Mouse (Mus musculus): ENCODE results near the gene Atp6v0a1. TPM values are rescaled to one million over a fixed set of nuclear protein-coding genes. Genes with fewer than 3 reads are reported as not detected.

The Atp6v0a1 gene
- polyA plus RNA-seq, 1 experiment: 45.0 TPM

DNA sequence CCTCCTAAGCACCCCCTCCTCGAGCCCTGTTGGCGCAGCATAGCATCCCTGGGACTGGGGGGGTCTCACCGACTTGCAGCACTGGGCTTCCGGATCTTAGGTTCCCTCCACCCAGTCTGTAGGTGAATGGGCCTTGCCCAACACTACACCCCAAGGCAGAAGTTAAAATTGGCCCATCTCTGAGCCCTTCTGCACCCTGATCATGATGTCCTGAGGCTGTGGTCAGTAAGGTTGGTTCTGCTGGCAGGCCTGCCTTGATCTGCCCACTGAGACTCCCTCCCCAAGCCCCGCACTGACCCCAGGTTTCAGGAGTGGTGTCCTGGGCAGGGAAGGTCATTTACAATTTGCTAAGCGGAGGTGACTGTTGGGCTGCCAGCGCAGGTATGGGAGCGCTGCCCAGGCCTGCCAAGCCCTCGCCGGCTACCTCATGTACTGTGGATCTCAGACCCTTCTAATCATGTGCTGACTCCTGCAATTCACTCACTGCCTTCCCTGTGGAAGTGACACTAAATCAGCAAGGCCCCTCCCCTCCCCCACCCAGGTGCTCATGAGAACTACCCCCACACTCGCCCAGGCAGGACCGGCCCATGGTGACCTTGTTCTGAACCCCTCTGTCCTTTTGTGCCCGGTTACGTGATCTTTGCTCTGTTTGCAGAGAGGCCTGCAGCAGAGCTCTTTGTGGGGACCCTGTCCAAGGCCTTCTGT is 53.9 kb downstream of the Atp6v0a1 start:
- TF ChIP-seq REST (IDR thresholded peaks at IDR 0.05; ENCODE audit: insufficient read depth, insufficient read length) (no peak), SRF (IDR thresholded peaks at IDR 0.05; ENCODE audit: control insufficient read depth, insufficient read length, low read depth) (no peak), POLR2AphosphoS2 (IDR thresholded peaks at IDR 0.05; ENCODE audit: insufficient read length, low read depth) (no peak), MYOG (IDR thresholded peaks at IDR 0.05; ENCODE audit: control insufficient read depth in 1 of 3, insufficient read depth in 1 of 3, insufficient read length in 2 of 3, low read depth in 2 of 3) (no peak), USF1 (IDR thresholded peaks at IDR 0.05; ENCODE audit: low read depth) (no peak), CEBPB (IDR thresholded peaks at IDR 0.05; ENCODE audit: insufficient read depth, poor library complexity, severe bottlenecking) (no peak), MAX (IDR thresholded peaks at IDR 0.05; ENCODE audit: low read depth) (no peak), E2F4 (IDR thresholded peaks at IDR 0.05; ENCODE audit: insufficient read depth) (no peak), TCF12 (IDR thresholded peaks at IDR 0.05; ENCODE audit: insufficient read depth, poor library complexity, severe bottlenecking) (no peak), POLR2A (IDR thresholded peaks at IDR 0.05; ENCODE audit: insufficient read length, low read depth) (no peak), MYOD1 (IDR thresholded peaks at IDR 0.05; ENCODE audit: control insufficient read depth in 1 of 3, insufficient read length in 2 of 3, low read depth in 2 of 3) (no peak), TCF3 (IDR thresholded peaks at IDR 0.05; ENCODE audit: insufficient read length, low read depth) (no peak)
- Histone ChIP-seq H3ac (ENCODE audit: control insufficient read depth, insufficient read length) (peak overlapping the region; percentile 7), H3K4me2 (ENCODE audit: low read depth) (peak overlapping the region; percentile 43), H3K36me3 (ENCODE audit: control insufficient read depth, insufficient read depth) (no peaks in the 10 kb centered on the region), H3K79me2 (ENCODE audit: control insufficient read depth, insufficient read depth) (no peaks in the 10 kb centered on the region), H3K4me3 (no peak overlapping the region), H3K27me3 (ENCODE audit: control insufficient read depth, insufficient read depth, insufficient read length) (no peaks in the 10 kb centered on the region)

DNA sequence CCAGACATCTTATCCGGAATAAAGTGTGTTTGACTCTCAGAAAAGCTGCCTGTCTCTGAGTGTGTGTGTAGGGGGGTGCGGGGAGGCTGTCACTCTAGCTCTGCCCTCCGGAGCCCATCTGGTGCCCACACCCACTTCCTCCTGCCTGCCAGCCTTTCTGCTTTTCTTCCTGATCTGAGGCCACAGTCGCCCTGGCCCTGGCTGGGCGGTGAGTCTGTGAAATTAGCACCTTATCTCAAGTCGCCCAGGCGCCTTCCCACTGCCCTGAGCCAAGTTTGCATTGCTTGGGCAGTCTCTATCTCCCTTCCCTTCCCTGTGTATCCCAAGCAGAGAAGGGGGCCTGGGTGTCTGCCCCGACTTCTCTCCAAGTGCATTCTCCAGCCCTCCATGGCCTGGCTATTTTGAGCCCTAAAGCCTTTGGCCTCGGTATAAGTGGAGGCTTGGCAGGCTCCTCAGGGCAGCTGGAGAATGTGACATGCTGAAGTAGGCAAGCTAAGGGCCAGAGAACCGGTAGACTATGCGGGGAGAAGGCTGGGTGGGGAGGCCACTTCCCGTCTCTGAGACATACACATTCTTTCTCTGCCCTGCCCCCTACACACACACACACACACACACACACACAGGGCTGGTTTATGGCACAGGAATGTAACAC is 54.5 kb downstream of the Atp6v0a1 start:
- peak overlapping the region; percentile 43 for H3K4me2 ChIP-seq (ENCODE audit: low read depth)
- no peaks in the 10 kb centered on the region for H3K36me3 ChIP-seq (ENCODE audit: control insufficient read depth, insufficient read depth)
- peak overlapping the region; percentile 7 for H3ac ChIP-seq (ENCODE audit: control insufficient read depth, insufficient read length)
- H3K4me3 ChIP-seq: no peak overlapping the region
- no peaks in the 10 kb centered on the region for H3K79me2 ChIP-seq (ENCODE audit: control insufficient read depth, insufficient read depth)
- H3K27me3 ChIP-seq (ENCODE audit: control insufficient read depth, insufficient read depth, insufficient read length): no peaks in the 10 kb centered on the region
- peak; percentile 9 to 64 (median 58) for TF ChIP-seq MYOG (IDR thresholded peaks at IDR 0.05; ENCODE audit: control insufficient read depth in 1 of 3, insufficient read depth in 1 of 3, insufficient read length in 2 of 3, low read depth in 2 of 3)
- TF ChIP-seq MAX (IDR thresholded peaks at IDR 0.05; ENCODE audit: low read depth): no peak
- TF ChIP-seq REST (IDR thresholded peaks at IDR 0.05; ENCODE audit: insufficient read depth, insufficient read length): no peak
- TF ChIP-seq CEBPB (IDR thresholded peaks at IDR 0.05; ENCODE audit: insufficient read depth, poor library complexity, severe bottlenecking): no peak
- TF ChIP-seq POLR2AphosphoS2 (IDR thresholded peaks at IDR 0.05; ENCODE audit: insufficient read length, low read depth): no peak
- peak in 2 of 3 experiments; percentile 19 to 69 for TF ChIP-seq MYOD1 (IDR thresholded peaks at IDR 0.05; ENCODE audit: control insufficient read depth in 1 of 3, insufficient read length in 2 of 3, low read depth in 2 of 3)
- peak; percentile 48 for TF ChIP-seq TCF12 (IDR thresholded peaks at IDR 0.05; ENCODE audit: insufficient read depth, poor library complexity, severe bottlenecking)

DNA sequence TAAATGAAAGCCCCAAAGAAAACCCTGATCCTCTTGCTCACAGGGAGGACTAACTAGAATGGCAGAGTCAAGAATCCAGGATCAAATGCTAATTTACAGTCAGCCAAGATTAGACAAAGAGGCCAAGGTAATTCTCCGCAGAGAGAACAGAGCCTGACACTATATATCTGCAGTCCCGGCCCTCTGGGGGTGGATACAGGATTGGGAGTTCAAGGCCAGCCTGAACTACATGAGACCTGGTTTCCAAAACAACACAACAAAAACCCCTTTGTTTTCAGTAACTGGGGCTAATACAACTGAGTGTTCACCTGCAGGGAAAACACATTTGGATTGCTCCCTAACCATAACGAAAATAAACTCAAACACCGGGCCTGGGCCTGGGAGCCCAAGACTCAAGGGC is 55.2 kb downstream of the Atp6v0a1 start:
- Histone ChIP-seq H3K4me2 (ENCODE audit: low read depth) (peak overlapping the region; percentile 43), H3K79me2 (ENCODE audit: control insufficient read depth, insufficient read depth) (no peaks in the 10 kb centered on the region), H3ac (ENCODE audit: control insufficient read depth, insufficient read length) (no peak overlapping the region), H3K27me3 (ENCODE audit: control insufficient read depth, insufficient read depth, insufficient read length) (no peaks in the 10 kb centered on the region), H3K36me3 (ENCODE audit: control insufficient read depth, insufficient read depth) (no peaks in the 10 kb centered on the region), H3K4me3 (no peak overlapping the region)
- no peak for TF ChIP-seq SRF (IDR thresholded peaks at IDR 0.05; ENCODE audit: control insufficient read depth, insufficient read length, low read depth)

DNA sequence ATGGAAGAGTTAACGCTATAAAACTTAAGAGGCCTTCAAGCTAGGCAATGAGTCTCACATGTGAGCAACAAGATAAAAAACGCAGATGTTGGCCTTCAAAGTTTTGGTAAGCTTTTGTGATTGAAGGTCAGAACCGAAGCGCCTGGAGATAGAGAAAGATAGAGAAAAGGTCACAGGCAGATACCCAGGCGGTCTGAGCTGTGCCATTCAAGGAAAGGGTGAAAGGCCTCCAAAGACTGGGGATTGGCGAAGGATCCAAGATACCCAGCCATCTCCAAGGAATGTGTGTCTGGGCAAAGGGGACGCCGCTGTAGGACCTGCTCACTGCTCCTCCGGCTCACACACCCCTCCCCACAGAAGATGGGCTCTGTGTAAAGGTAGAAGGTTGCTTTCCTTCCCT is 55.8 kb downstream of the Atp6v0a1 start:
- no peak for TF ChIP-seq USF1 (IDR thresholded peaks at IDR 0.05; ENCODE audit: low read depth)
- TF ChIP-seq TCF3 (IDR thresholded peaks at IDR 0.05; ENCODE audit: insufficient read length, low read depth): no peak
- no peak for TF ChIP-seq POLR2A (IDR thresholded peaks at IDR 0.05; ENCODE audit: insufficient read length, low read depth)
- TF ChIP-seq MYOD1 (IDR thresholded peaks at IDR 0.05; ENCODE audit: control insufficient read depth in 1 of 3, insufficient read length in 2 of 3, low read depth in 2 of 3): no peak
- no peak for TF ChIP-seq TCF12 (IDR thresholded peaks at IDR 0.05; ENCODE audit: insufficient read depth, poor library complexity, severe bottlenecking)
- Histone ChIP-seq H3K27me3 (ENCODE audit: control insufficient read depth, insufficient read depth, insufficient read length) (no peaks in the 10 kb centered on the region), H3K36me3 (ENCODE audit: control insufficient read depth, insufficient read depth) (no peaks in the 10 kb centered on the region), H3ac (ENCODE audit: control insufficient read depth, insufficient read length) (no peak overlapping the region), H3K4me2 (ENCODE audit: low read depth) (no peak overlapping the region), H3K4me3 (no peak overlapping the region), H3K79me2 (ENCODE audit: control insufficient read depth, insufficient read depth) (no peaks in the 10 kb centered on the region)

DNA sequence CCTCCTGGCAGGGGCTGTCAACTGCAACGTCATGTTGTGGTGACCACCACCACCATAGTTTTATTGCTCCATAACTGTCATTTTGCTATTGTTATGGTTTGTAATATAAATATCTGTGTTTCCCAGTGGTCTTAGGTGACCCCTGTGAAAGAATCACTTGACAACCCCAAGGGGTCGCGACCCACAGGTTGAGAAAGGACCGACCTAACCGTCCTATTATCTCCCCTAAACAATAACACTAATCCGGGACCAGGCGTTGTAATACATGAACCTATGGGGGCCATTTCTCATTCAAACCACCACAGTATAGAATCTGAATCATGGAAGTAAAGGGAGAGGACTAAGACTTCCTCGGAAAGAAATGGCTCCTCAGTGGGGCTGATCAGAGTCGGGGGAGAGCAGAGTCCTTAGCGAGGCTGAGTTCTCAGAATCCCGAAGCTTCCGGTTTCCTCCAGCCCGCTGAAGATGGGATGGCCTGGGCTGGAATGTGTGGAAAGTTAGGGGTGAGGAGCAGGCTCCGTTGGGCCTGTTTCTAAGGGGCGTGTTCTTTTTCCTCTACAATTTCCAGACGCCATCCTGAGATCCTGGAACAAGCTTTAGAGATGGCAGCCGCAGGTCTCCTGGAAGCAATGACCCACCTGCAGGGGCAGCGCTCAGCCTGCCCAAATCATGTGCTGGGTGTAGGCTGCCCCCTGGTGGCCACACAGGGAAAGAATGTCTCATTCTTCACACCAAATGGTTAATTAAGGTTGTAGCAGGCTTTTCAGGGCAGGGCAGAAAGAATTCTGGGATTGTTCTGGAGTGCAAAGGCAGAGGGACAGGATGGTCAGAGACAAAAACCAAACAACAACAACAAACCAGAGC is 57.5 kb downstream of the Atp6v0a1 start:
- Histone ChIP-seq H3K36me3 (ENCODE audit: control insufficient read depth, insufficient read depth) (no peaks in the 10 kb centered on the region), H3K27me3 (ENCODE audit: control insufficient read depth, insufficient read depth, insufficient read length) (no peaks in the 10 kb centered on the region), H3ac (ENCODE audit: control insufficient read depth, insufficient read length) (no peak overlapping the region), H3K79me2 (ENCODE audit: control insufficient read depth, insufficient read depth) (no peaks in the 10 kb centered on the region), H3K4me3 (no peak overlapping the region), H3K4me2 (ENCODE audit: low read depth) (no peak overlapping the region)
- TF ChIP-seq MYOD1 (IDR thresholded peaks at IDR 0.05; ENCODE audit: control insufficient read depth in 1 of 3, insufficient read length in 2 of 3, low read depth in 2 of 3): peak in 1 of 3 experiments; percentile 5
- no peak for TF ChIP-seq TCF3 (IDR thresholded peaks at IDR 0.05; ENCODE audit: insufficient read length, low read depth)
